Mouse (Mus musculus): ENCODE results near the gene AC124502.3. TPM values are rescaled to one million over a fixed set of nuclear protein-coding genes. Genes with fewer than 3 reads are reported as not detected.

Gene AC124502.3
- polyA plus RNA-seq, 1 experiment: 3.8 TPM

DNA sequence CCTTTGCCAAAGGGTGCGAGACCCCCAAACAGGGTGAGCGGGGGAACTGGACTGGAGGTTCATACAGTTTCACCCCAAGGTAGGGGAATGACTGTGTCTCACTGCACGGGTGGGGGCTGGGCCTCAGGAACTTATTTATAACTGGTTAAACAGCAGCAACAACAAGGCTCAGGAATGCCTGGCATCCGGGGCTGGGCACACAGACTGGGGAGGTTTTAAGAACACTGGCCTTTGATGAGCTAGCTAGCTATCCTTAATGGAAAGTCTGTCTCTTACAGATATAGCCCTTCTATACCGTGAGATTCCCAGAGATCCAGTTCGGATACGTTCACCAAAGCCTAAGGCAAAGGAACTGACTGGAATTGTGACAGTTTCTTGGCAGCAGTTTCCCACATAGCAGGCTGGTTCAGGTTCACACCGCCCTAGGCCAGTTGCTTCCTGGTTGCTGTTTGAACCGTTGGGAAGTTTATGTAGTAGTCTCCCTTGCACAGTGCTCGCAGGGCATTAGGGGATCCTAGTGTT lies 22.4 kb upstream of the AC124502.3 start:
- no peak overlapping the region for H3K4me3 ChIP-seq (ENCODE audit: insufficient read depth, low read depth, low read length)
- no peak overlapping the region for H3K27ac ChIP-seq (replicated peaks; ENCODE audit: low read depth, low read length)

DNA sequence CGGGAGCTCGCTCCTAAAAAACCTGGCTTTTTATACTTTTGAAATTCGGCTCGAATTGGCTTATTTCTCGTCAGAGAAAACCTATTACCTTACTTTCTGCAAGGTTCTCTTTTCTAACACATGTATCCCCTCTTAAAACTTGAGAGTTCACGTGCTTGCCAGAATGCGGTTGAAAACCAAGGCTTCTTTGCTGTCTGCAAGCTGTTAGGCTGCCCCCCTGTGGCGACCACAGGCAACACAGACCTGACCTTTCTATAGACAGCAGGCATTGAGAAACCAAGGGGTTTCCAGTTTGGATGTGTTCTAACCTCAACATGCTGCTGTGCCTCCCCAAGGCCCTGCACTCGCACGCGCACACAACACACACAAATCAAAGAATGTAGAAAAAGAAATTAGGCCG lies 21.9 kb upstream of the AC124502.3 start:
- H3K4me3 ChIP-seq (ENCODE audit: insufficient read depth, low read depth, low read length): no peak overlapping the region
- H3K27ac ChIP-seq (replicated peaks; ENCODE audit: low read depth, low read length): no peak overlapping the region
- H3K4me1 ChIP-seq (ENCODE audit: control insufficient read depth, insufficient read depth, insufficient read length, low read length): no peaks in the 10 kb centered on the region

More for the DNA sequence above, 22.4 kb upstream of the AC124502.3 start:
- no peaks in the 10 kb centered on the region for H3K4me1 ChIP-seq (ENCODE audit: control insufficient read depth, insufficient read depth, insufficient read length, low read length)

DNA sequence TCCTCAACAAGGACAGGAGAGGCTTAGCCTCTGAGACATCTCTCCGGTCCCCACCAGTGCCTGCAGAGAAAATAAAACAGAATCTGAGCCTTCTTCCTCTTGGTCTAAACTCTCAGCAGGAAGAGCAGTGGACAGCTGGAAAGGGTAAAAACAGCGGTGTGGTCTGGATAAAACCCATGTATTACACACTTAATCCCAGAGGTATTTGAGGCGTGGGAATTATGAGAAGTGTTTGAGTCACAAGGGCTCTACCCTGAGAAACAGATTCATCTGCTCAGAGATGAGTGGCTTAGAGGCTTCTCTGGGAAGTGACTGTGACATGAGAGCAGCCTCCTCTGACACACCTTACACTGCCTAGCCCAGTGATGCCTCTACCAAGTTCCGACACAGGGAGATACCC lies 21.1 kb upstream of the AC124502.3 start:
- H3K27ac ChIP-seq (replicated peaks; ENCODE audit: low read depth, low read length): no peak overlapping the region

DNA sequence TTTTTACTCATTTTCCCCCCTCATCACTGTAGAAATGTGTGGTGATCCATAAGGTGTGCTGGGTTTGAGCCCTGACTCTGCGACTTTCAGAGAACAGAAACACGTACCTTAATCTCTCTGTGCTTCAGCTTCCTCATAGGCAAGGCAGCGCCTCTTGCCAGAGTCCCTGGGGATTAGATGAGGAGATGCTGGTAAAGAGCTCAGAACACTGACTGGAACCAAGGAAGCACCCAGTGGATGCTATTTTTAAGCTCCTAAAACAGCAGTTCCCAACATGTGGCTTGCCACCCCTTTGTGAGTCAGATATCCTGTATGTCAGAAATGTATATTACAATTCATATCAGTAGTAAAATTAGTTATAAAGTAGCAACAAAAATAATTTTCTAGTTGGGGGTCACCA lies 20.5 kb upstream of the AC124502.3 start:
- no peaks in the 10 kb centered on the region for H3K4me1 ChIP-seq (ENCODE audit: control insufficient read depth, insufficient read depth, insufficient read length, low read length)
- no peak overlapping the region for H3K4me3 ChIP-seq (ENCODE audit: insufficient read depth, low read depth, low read length)
- no peak overlapping the region for H3K27ac ChIP-seq (replicated peaks; ENCODE audit: low read depth, low read length)

More for the DNA sequence above, 21.1 kb upstream of the AC124502.3 start:
- H3K4me1 ChIP-seq (ENCODE audit: control insufficient read depth, insufficient read depth, insufficient read length, low read length): no peaks in the 10 kb centered on the region
- no peak overlapping the region for H3K4me3 ChIP-seq (ENCODE audit: insufficient read depth, low read depth, low read length)

DNA sequence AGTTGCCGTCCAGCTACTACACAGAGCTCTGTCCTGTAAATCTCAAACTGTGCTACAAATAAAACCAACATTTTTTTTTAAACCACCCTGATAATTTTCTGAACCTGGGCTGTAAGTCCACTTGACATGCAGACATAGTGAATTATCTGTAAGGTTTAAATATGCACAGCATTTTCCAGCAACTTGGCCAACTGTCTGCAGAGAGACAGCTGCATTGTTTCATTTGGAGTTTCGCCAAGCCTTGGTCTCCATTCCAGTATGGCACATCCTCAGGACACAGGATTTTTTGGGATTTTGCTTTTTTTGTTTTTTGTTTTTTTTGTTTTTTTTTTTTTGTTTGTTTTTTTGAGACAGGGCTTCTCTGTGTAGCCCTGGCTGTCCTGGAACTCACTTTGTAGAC lies 17.3 kb upstream of the AC124502.3 start:
- H3K27ac ChIP-seq (replicated peaks; ENCODE audit: low read depth, low read length): no peak overlapping the region
- H3K4me3 ChIP-seq (ENCODE audit: insufficient read depth, low read depth, low read length): no peak overlapping the region
- H3K4me1 ChIP-seq (ENCODE audit: control insufficient read depth, insufficient read depth, insufficient read length, low read length): peaks cover 4% of the 10 kb centered on the region; the same call in 1 of the 2 replicates

DNA sequence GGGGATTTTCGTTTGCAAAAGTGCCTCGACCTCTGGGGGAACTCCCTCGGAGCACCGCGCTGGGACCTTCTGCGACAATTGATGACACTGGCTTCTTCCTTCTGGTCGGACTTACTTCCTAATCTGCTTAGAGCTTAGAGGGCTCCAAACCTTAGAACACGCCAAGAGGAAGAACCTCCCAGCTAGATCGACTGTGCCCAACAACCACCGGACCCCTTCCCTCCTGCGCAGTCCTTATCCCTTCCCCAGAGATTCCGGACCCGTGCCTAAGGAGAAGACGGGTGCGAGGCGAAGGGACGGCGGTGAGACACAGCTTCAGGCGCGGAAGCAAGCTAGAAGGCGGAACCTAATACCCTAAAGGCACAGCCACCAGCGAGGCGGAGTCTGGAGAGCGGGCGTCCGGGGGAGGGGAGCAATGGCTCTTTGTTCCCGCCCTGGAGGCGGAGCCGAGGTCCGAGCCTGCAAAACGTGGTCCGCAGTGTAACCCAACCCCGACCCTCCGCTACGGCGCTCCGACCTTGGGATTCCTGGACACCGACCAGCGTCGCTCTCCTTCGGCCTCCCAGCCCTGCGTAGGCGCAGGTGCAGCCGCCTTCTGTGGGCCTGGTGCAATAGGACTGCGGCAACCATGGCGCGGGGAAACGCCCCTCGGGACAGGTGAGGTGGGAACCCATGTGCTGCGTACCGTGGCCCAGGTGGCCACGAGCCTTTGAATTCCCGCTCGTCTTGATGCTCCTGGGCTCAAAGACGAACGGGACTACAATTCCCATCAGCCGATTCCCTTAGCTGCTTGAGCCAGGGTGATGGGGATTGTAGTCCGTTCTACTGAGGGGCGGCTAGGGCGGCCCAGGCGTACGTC lies 14.8 kb upstream of the AC124502.3 start, which contains the start of gene Slc29a2:
Gene Slc29a2 (plus strand): TSS at position 240 of the 859 bp plus-strand sequence.
- Histone ChIP-seq H3K4me3 (ENCODE audit: insufficient read depth, low read depth, low read length) (peak within 1 kb of the TSS; percentile 83), H3K27ac (replicated peaks; ENCODE audit: low read depth, low read length) (peak within 1 kb of the TSS; percentile 71), H3K4me1 (ENCODE audit: control insufficient read depth, insufficient read depth, insufficient read length, low read length) (peaks cover 4% of the 10 kb centered on the region; the same call in 1 of the 2 replicates)

DNA sequence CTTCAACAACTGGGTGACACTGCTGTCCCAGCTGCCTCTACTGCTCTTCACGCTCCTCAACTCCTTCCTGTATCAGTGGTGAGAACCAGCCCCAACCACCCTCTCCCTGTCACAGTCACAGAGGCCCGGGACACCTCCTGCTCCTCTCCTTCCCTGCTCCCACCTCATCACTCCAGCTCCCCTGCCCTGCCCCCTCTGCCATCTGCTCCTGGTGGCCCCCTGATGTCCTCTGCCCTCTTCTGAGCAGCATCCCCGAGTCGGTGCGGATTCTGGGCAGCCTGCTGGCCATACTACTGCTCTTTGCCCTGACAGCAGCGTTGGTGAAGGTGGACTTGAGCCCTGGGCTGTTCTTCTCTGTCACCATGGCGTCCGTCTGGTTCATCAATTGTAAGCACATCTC lies 12.6 kb upstream of the AC124502.3 start:
- Histone ChIP-seq H3K27ac (replicated peaks; ENCODE audit: low read depth, low read length) (no peak overlapping the region), H3K4me1 (ENCODE audit: control insufficient read depth, insufficient read depth, insufficient read length, low read length) (peaks cover 4% of the 10 kb centered on the region; the same call in 1 of the 2 replicates), H3K4me3 (ENCODE audit: insufficient read depth, low read depth, low read length) (no peak overlapping the region)

DNA sequence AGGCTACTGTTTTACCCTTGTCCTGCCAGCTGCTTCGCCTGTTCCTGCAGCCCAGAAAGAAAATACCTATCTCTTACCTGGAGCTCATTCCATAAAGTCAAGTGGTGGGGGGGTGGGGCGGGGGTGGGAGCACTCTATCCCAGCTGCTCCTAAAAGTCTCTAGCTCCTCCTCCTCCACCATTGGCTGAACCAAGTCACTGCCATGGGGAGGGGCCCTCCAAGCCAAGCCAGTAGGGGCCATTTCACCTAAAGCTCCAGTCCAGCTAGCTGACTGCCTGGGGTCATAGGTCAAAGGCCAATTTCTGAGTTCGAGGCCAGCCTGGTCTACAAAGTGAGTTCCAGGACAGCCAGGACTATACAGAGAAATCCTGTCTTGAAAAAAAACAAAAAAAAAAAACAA lies 6.0 kb upstream of the AC124502.3 start:
- Histone ChIP-seq H3K4me3 (ENCODE audit: insufficient read depth, low read depth, low read length) (no peak overlapping the region), H3K27ac (replicated peaks; ENCODE audit: low read depth, low read length) (no peak overlapping the region), H3K4me1 (ENCODE audit: control insufficient read depth, insufficient read depth, insufficient read length, low read length) (no peaks in the 10 kb centered on the region)

DNA sequence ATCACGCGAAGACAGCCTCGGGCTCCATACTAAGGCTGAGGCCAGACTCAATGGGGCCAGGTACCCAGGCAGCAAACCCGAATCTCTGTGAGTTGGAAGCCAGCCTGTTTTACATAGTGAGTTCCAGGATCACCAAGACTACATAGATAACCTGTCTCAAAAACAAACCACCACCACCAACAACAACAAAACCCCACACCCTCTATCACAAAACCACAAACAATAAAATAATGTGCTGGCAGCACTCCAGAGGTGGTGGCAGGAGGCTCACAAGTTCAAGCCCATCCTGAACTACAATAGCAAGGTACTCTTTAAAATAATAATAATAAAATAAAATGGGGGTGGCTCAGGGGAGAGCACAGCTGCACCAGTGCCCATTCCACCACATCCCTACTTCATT lies 2.1 kb upstream of the AC124502.3 start:
- no peak overlapping the region for H3K27ac ChIP-seq (replicated peaks; ENCODE audit: low read depth, low read length)
- no peak overlapping the region for H3K4me3 ChIP-seq (ENCODE audit: insufficient read depth, low read depth, low read length)
- H3K4me1 ChIP-seq (ENCODE audit: control insufficient read depth, insufficient read depth, insufficient read length, low read length): peaks cover 8% of the 10 kb centered on the region

DNA sequence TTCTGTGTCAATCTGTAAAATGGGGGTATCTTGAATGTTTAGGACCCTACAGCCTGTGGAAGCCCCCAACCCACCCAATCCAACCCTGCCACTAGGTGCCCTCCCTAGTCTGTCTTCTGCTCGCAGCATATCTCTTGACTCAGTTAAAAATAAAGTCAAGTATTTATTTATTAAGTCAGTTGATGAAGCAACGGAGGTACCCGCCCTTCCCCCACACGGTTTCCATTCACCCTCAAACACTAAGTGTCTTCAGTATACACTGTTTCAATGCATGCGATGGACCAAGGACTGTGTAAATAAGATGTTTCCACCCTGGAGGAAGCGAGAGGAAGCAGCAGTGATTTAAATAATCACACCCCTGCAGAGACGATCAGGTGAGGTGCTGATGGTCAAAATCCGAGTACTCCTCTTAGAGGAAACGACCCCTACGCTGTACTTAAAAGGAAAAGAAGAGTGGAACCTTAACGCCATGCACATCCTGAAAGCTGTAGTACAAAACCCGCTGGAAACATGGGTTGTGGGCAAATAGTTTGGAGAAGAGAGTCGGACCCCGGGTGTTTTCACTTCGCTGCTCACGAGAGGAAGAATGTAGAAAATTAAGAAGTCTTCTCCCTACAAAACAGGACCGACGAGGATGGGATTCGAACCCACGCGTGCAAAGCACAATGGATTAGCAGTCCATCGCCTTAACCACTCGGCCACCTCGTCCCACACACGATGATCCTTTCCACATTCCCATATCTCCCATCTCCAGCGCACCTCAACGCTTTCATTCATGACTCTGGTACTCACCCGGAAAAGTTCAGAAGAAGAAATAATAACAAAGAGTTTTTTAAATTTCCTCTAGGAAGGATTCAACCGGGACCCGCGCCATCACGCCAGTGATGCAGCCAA lies 766 bp upstream of the AC124502.3 start:
- H3K27ac ChIP-seq (replicated peaks; ENCODE audit: low read depth, low read length): no peak overlapping the region
- peaks cover 8% of the 10 kb centered on the region for H3K4me1 ChIP-seq (ENCODE audit: control insufficient read depth, insufficient read depth, insufficient read length, low read length)

DNA sequence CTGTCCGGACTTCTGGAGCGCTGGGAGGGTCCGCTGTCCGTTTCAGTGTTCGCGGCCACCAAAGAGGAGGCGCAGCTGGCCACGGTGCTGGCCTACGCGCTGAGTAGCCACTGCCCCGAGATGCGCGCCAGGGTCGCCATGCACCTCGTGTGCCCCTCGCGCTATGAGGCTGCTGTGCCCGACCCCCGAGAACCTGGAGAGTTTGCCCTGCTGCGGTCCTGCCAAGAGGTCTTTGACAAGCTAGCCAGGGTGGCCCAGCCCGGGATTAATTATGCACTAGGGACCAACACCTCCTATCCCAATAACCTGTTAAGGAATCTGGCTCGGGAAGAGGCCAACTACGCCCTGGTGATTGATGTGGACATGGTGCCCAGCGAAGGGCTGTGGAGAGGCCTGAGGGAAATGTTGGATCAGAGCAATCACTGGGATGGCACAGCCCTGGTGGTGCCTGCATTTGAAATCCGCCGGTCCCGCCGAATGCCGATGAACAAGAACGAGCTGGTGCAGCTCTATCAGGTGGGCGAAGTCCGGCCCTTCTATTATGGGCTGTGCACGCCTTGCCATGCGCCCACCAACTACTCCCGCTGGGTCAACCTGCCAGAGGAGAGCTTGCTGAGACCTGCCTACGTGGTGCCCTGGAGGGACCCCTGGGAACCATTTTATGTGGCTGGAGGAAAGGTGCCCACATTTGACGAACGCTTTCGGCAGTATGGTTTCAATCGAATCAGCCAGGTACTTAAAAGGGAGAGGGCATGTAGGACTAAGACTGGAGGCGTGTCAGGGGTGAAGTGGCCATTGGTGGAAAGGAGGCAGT lies 817 bp downstream of the AC124502.3 start:
- Histone ChIP-seq H3K27ac (replicated peaks; ENCODE audit: low read depth, low read length) (no peak overlapping the region), H3K4me3 (ENCODE audit: insufficient read depth, low read depth, low read length) (peak overlapping the region; percentile 73), H3K4me1 (ENCODE audit: control insufficient read depth, insufficient read depth, insufficient read length, low read length) (peaks cover 8% of the 10 kb centered on the region)

More for the DNA sequence above, 766 bp upstream of the AC124502.3 start:
- H3K4me3 ChIP-seq (ENCODE audit: insufficient read depth, low read depth, low read length): peak overlapping the region; percentile 73

DNA sequence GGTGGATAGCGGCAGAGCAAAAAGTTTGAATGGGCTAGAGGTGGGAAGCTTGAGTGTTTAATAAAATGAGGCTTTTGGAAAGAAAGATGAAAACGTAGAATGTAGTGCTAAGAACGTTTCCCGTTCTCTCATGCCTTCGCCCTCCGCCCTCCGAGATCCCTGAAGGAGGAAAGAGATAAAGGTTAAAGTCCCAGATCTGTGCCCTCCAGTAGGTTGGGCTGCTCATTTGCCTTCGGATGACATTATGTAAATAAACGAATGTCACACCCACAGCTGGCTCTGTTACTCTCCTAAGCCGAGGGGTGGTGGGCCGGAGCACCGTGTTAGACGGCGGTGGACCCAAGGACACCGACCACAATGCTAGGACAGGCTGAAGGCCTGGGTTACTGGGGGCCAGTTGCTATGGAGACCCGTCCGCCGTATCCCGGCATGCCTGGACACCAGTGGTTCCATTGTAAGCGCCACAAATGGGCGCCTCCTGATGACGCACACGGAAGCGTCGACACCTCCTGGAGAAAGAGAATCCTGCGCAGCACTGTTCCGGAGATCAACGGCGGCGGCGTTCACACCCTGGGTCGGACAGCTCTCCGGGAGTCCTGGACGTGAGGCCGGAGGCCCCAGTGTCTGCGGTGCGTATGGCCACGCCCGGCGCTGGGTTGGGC lies 2.3 kb downstream of the AC124502.3 start, which contains the start of gene Brms1:
Gene Brms1 (plus strand): TSS at position 493 of the 662 bp plus-strand sequence.
- peak within 1 kb of the TSS; percentile 94 for H3K4me3 ChIP-seq (ENCODE audit: insufficient read depth, low read depth, low read length)
- H3K27ac ChIP-seq (replicated peaks; ENCODE audit: low read depth, low read length): peak within 1 kb of the TSS; percentile 75

DNA sequence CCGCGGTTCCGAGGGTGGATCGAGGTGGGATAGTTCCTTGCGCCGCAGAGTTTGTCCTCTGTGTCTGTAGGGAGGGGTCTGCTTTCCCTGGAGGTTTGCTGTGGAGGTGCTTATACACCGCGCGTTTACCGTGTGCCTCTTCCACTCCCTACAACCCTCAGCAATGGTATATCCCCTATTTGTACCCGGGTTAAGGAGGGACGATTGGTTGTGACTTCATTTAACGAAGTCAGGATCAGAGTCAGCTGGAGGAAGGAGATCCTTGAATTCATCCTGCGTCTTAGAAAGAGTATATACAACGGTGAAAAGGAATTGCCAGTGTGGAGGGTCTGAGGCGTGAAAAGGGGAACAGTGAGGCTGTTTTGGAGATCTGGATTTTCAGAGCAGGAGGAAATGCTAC lies 2.9 kb downstream of the AC124502.3 start:
- H3K4me3 ChIP-seq (ENCODE audit: insufficient read depth, low read depth, low read length): peak overlapping the region; percentile 94
- peak overlapping the region; percentile 62; the same call in 1 of the 2 replicates for H3K27ac ChIP-seq (replicated peaks; ENCODE audit: low read depth, low read length)
- peaks cover 8% of the 10 kb centered on the region for H3K4me1 ChIP-seq (ENCODE audit: control insufficient read depth, insufficient read depth, insufficient read length, low read length)

More for the DNA sequence above, 2.3 kb downstream of the AC124502.3 start, which contains the start of gene Brms1:
- H3K4me1 ChIP-seq (ENCODE audit: control insufficient read depth, insufficient read depth, insufficient read length, low read length): peaks cover 8% of the 10 kb centered on the region

DNA sequence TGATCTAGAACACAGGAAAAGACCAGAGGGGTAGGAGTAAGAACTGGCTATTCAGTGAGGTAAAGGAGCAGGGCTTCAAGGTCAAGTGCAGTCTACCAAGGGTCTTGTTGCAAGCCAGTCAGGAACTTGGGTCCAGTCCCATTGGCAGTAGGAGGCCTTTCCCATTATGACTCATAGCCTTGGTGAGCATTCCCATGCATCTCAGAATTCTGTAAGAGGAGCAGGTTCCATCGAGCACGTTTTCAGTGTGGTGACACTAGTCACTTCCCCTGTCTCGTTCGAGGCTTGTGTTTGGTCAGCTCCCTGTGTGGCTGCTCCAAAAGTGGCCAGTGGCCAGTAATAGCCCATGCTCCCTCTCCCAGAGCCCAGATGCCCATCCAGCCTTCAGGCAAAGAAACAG lies 6.8 kb downstream of the AC124502.3 start:
- no peaks in the 10 kb centered on the region; the same call in 1 of the 2 replicates for H3K4me1 ChIP-seq (ENCODE audit: control insufficient read depth, insufficient read depth, insufficient read length, low read length)
- no peak overlapping the region for H3K27ac ChIP-seq (replicated peaks; ENCODE audit: low read depth, low read length)

More for the DNA sequence above, 6.8 kb downstream of the AC124502.3 start:
- H3K4me3 ChIP-seq (ENCODE audit: insufficient read depth, low read depth, low read length): no peak overlapping the region
